Mouse (Mus musculus) olfactory bulb, adult 2 months (tissue): ENCODE results near the gene Iqsec1.

Experiments used
- CTCF ChIP-seq: fragments of 200-500 bp; IDR thresholded peaks from 2 replicates; pipeline ENCODE4 v1.5.1; 2012; ENCODE audit warnings: low read depth, mild to moderate bottlenecking, low read length, moderate library complexity; ENCODE audit not compliant: insufficient read depth
- POLR2A ChIP-seq: fragments of 200-500 bp; IDR thresholded peaks from 2 replicates; pipeline ENCODE4 v1.6.1; 2012; ENCODE audit warnings: mild to moderate bottlenecking, low read depth, low read length, moderate library complexity; ENCODE audit not compliant: insufficient read depth

DNA sequence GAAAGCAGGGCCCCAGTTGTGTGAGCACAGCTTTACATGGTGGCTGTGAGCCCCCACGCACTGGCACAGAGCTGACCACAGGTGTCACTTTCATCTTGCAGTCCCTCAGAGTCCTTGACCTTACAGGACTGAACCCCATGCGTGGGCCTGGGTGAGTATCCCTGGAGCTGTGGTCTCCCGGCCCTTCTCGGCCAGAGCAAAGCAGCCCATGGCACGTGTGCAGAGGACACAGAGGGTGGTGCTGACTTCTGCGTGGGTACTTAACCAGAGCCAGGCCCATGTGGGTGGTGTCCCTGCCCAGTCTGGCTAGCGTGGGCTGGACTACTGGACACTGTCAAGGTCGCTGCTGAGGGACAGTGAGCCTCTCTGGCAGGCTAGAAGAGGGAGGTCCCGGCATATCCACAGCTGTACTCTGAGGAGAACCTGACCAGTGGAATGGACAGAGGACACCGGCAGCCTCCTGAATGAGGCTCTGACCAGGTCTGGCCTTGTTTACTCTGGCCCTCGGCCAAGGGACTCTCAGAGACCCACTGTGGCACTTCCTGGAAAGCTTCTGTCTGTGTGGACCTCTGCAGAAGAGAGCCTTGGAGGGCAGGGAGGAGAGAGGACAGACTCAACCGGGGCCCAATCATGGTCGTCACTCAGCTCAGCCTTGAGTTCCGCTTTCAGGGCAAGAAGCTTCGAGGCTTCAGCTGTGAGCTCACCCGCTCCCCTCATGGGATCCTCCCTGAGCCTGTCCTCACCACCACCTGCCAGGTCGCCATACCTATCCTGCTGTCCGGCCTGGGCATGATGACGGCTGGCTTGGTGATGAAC lies 369.5 kb downstream of the Iqsec1 start:
- TF ChIP-seq POLR2A = no peak
- TF ChIP-seq CTCF = no peak
